Mouse (Mus musculus) CH12.LX (cell line): ENCODE measurements around the gene Lrmda.

Source experiments
- CTCF ChIP-seq, 2 experiments: IDR thresholded peaks in 1 of 2; conservative IDR thresholded peaks in 1 of 2; 2 replicates each; pipeline ENCODE4 v1.5.1; 2011 to 2012; ENCODE audit warnings: low read depth in 2 of 2, low read length in 2 of 2, improper control_type of control experiment in 1 of 2, inconsistent platforms in 1 of 2, mild to moderate bottlenecking in 1 of 2, moderate library complexity in 1 of 2
- IRF4 ChIP-seq: IDR thresholded peaks from 2 replicates; pipeline ENCODE4 v1.6.1; 2014; ENCODE audit warnings: low read depth, mild to moderate bottlenecking, inconsistent platforms, low read length, improper control_type of control experiment
- JUN ChIP-seq: IDR thresholded peaks from 2 replicates; pipeline ENCODE4 v1.6.1; 2011; ENCODE audit warnings: low read depth, mild to moderate bottlenecking, low read length, improper control_type of control experiment, moderate library complexity; ENCODE audit not compliant: insufficient read depth
- JUND ChIP-seq: conservative IDR thresholded peaks from 2 replicates; pipeline ENCODE4 v1.6.1; 2011; ENCODE audit warnings: low read depth, low read length, improper control_type of control experiment
- MAFK ChIP-seq: IDR thresholded peaks from 2 replicates; pipeline ENCODE4 v1.6.1; 2011; ENCODE audit warnings: low read length, improper control_type of control experiment; ENCODE audit not compliant: insufficient replicate concordance
- POLR2A ChIP-seq: IDR thresholded peaks from 2 replicates; pipeline ENCODE4 v1.6.1; 2011; ENCODE audit warnings: low read depth, mild to moderate bottlenecking, improper control_type of control experiment, low read length
- USF1 ChIP-seq: IDR thresholded peaks from 2 replicates; pipeline ENCODE4 v1.6.1; 2014; ENCODE audit warnings: low read depth, mild to moderate bottlenecking, inconsistent platforms, low read length, improper control_type of control experiment
- ZC3H11A ChIP-seq: IDR thresholded peaks from 2 replicates; pipeline ENCODE4 v1.6.1; 2012; ENCODE audit warnings: low read depth, mild to moderate bottlenecking, inconsistent platforms, low read length, improper control_type of control experiment
- ZNF384 ChIP-seq: IDR thresholded peaks from 2 replicates; pipeline ENCODE4 v1.6.1; 2012; ENCODE audit warnings: low read depth, low read length, improper control_type of control experiment, inconsistent platforms

GRCm38 (mm10) chr14:22510531-22510785, 490.9 kb downstream of the Lrmda start:
- TF ChIP-seq POLR2A (no peak), CTCF (conservative IDR thresholded peaks at IDR 0.05 in 1 of 2, IDR thresholded peaks at IDR 0.05 in 1 of 2; ENCODE audit: low read depth in 2 of 2, low read length in 2 of 2) (no peak), MAFK (no peak), USF1 (no peak), ZC3H11A (no peak), JUN (no peak), ZNF384 (no peak), JUND (no peak), IRF4 (no peak)
